Mouse (Mus musculus): ENCODE measurements around the gene Zfp120. TPM values are rescaled to one million over a fixed set of nuclear protein-coding genes. Genes with fewer than 3 reads are reported as not detected.
"Not testable (repeated sequence)": the region's sequence is repeated elsewhere in the genome, so short reads cannot be mapped to it uniquely, and the experiment has no call there.

The Zfp120 gene
- polyA plus RNA-seq (2012; rRNA removed): 0.48 and 0.81 TPM in 2 replicates
- polyA plus RNA-seq (2014; fragmentation: Nextera tagmentation; extraction: Ambion mirVana): 2.8 and 4.3 TPM in 2 replicates

GRCm38 (mm10) chr2:150136435-150136897 lies at the start of gene Zfp120:
Gene Zfp120 (minus strand): TSS chr2:150136708.
- peak; percentile 98 for ATAC-seq (ENCODE audit: insufficient read depth)

DNA sequence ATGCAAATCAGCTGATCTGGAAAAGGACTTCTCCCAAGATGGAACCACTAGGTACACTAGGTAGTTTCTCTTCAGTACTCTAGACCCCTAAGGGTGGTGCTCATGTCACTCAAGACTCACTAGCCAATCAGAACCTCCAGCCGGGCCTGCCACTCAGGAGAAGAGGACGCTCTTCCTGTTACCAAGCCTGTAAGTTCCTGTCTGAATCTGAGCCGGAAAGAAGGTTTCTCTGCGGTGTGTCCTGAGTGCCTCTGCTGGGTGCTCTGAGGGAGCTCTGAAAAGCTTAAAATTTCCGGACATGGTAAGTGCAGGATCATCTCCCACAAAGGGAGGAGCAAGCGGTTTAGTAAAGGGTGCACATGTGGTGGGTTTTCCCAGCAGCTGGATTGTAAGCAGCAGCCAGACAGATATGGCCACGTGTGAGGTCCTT lies 45.1 kb upstream of the Zfp120 start, which contains the start of gene Gm14139:
TSS of gene Gm14139 (plus strand) at position 186 of the 430 bp plus-strand sequence.
- H3K36me3 ChIP-seq (replicated peaks; ENCODE audit: control insufficient read depth, insufficient read depth, low read depth); H3K9me3 ChIP-seq (ENCODE audit: control insufficient read depth, low read length); H3K4me3 ChIP-seq (ENCODE audit: insufficient read depth in 1 of 2, low read depth in 2 of 2, low read length in 2 of 2); H3K4me1 ChIP-seq (replicated peaks; ENCODE audit: control insufficient read depth in 2 of 2, insufficient read depth in 2 of 2, low read length in 1 of 2); H3K4me2 ChIP-seq (ENCODE audit: low read depth); H3K9ac ChIP-seq (replicated peaks); ATAC-seq (ENCODE audit: insufficient read depth); DNase-seq (ENCODE audit: low read depth in 3 of 3, low spot score in 3 of 3); H3K27me3 ChIP-seq (ENCODE audit: control insufficient read depth, insufficient read depth, low read length); H3K27ac ChIP-seq: not testable (repeated sequence)
- WGBS (ENCODE audit: insufficient replicate concordance): 42% methylated on average over 7 of the region's 7 CpGs

More at GRCm38 (mm10) chr2:150136435-150136897, at the start of gene Zfp120:
- Histone ChIP-seq H3K4me1 (replicated peaks; ENCODE audit: control insufficient read depth in 2 of 2, insufficient read depth in 2 of 2, low read length in 1 of 2) (peaks cover 0 to 8% of the 10 kb centered on the region in 2 experiments; a peak in 2 of 4 replicates), H3K9ac (replicated peaks) (peak within 1 kb of the TSS; percentile 86), H3K27ac (peak within 1 kb of the TSS; percentile 15; the same call in 1 of the 2 replicates), H3K36me3 (replicated peaks; ENCODE audit: control insufficient read depth, insufficient read depth, low read depth) (no peaks in the 10 kb centered on the region), H3K9me3 (ENCODE audit: control insufficient read depth, low read length) (no peaks in the 10 kb centered on the region), H3K4me3 (ENCODE audit: insufficient read depth in 1 of 2, low read depth in 2 of 2, low read length in 2 of 2) (peak within 1 kb of the TSS; percentile 65 to 86), H3K27me3 (ENCODE audit: control insufficient read depth, insufficient read depth, low read length) (no peaks in the 10 kb centered on the region), H3K4me2 (ENCODE audit: low read depth) (peak within 1 kb of the TSS; percentile 65)
- WGBS (ENCODE audit: insufficient replicate concordance): 0% methylated on average over 13 of the region's 13 CpGs
- DNase-seq (ENCODE audit: low read depth in 3 of 3, low spot score in 3 of 3): peak; percentile 81 to 82 (median 82)
- no peak for TF ChIP-seq CTCF (IDR thresholded peaks at IDR 0.05; ENCODE audit: low read depth)
- TF ChIP-seq EP300 (IDR thresholded peaks at IDR 0.05; ENCODE audit: low read depth): no peak

DNA sequence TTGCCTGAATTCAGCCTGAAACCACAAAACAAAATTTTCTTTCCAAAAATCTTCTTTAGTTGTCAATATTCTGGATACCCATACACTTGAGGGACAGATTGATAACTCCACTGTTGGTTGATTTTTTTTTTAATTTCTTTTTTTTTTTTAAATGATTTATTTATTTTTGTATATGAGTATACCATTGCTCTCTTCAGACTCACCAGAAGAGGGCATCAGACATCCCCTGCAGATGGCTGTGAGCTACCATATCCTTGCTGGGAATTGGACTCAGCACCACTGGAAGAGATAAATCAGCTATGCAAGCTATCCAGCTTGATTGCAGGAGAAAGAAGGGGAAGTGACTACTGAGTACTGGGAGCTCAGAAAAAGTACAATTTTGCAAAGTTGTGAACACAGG lies 44.5 kb upstream of the Zfp120 start:
- H3K4me2 ChIP-seq (ENCODE audit: low read depth); H3K9me3 ChIP-seq (ENCODE audit: control insufficient read depth, low read length); H3K9ac ChIP-seq (replicated peaks); H3K4me1 ChIP-seq (replicated peaks; ENCODE audit: control insufficient read depth in 2 of 2, insufficient read depth in 2 of 2, low read length in 1 of 2); H3K27ac ChIP-seq; H3K36me3 ChIP-seq (replicated peaks; ENCODE audit: control insufficient read depth, insufficient read depth, low read depth); H3K27me3 ChIP-seq (ENCODE audit: control insufficient read depth, insufficient read depth, low read length); H3K4me3 ChIP-seq (ENCODE audit: insufficient read depth in 1 of 2, low read depth in 2 of 2, low read length in 2 of 2); ATAC-seq (ENCODE audit: insufficient read depth); DNase-seq (ENCODE audit: low read depth in 3 of 3, low spot score in 3 of 3): not testable (repeated sequence)

GRCm38 (mm10) chr2:150179579-150179978 lies 43.1 kb upstream of the Zfp120 start, which contains the start of gene Gm10770:
Gene Gm10770 (minus strand): TSS chr2:150179679.
- not testable (repeated sequence) for DNase-seq (ENCODE audit: low read depth in 3 of 3, low spot score in 3 of 3); H3K27me3 ChIP-seq (ENCODE audit: control insufficient read depth, insufficient read depth, low read length); H3K36me3 ChIP-seq (replicated peaks; ENCODE audit: control insufficient read depth, insufficient read depth, low read depth); H3K9me3 ChIP-seq (ENCODE audit: control insufficient read depth, low read length); H3K4me2 ChIP-seq (ENCODE audit: low read depth); H3K27ac ChIP-seq; H3K4me3 ChIP-seq (ENCODE audit: insufficient read depth in 1 of 2, low read depth in 2 of 2, low read length in 2 of 2); ATAC-seq (ENCODE audit: insufficient read depth); H3K9ac ChIP-seq (replicated peaks); H3K4me1 ChIP-seq (replicated peaks; ENCODE audit: control insufficient read depth in 2 of 2, insufficient read depth in 2 of 2, low read length in 1 of 2)
- 52% methylated on average over 4 of the region's 4 CpGs for WGBS (ENCODE audit: insufficient replicate concordance)

DNA sequence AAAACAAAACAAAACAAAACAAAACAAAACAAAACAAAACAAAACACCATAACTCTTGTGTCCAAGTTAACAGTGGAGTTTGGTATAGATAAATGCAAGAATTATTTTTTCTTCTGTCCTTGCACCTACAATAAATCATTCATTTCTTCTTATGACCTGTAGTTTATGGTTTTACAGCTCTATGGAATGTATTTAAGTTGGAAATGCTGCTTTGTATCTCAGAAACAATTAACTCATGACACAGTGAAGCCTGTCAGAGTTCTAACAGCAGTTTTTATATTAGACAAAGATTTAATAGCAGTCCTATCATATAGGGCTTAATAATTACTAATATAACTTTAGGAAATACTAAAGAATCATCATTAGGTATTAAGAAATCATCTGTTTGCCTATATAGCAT lies 37.3 kb upstream of the Zfp120 start:
- no peak overlapping the region for H3K4me2 ChIP-seq (ENCODE audit: low read depth)
- no peaks in the 10 kb centered on the region for H3K4me1 ChIP-seq (replicated peaks; ENCODE audit: control insufficient read depth in 2 of 2, insufficient read depth in 2 of 2, low read length in 1 of 2)
- no peaks in the 10 kb centered on the region for H3K36me3 ChIP-seq (replicated peaks; ENCODE audit: control insufficient read depth, insufficient read depth, low read depth)
- no peaks in the 10 kb centered on the region for H3K9me3 ChIP-seq (ENCODE audit: control insufficient read depth, low read length)
- no peak for ATAC-seq (ENCODE audit: insufficient read depth)
- H3K27me3 ChIP-seq (ENCODE audit: control insufficient read depth, insufficient read depth, low read length): no peaks in the 10 kb centered on the region
- no peak overlapping the region for H3K27ac ChIP-seq
- DNase-seq (ENCODE audit: low read depth in 3 of 3, low spot score in 3 of 3): no peak
- no peak overlapping the region for H3K9ac ChIP-seq (replicated peaks)
- H3K4me3 ChIP-seq (ENCODE audit: insufficient read depth in 1 of 2, low read depth in 2 of 2, low read length in 2 of 2): no peak overlapping the region
- no peak for TF ChIP-seq CTCF (IDR thresholded peaks at IDR 0.05; ENCODE audit: low read depth)
- TF ChIP-seq EP300 (IDR thresholded peaks at IDR 0.05; ENCODE audit: low read depth): no peak
